Mouse (Mus musculus): Measurements from ENCODE around the gene Vpreb1. TPM values are rescaled to one million over a fixed set of nuclear protein-coding genes. Genes with fewer than 3 reads are reported as not detected.
A peak's percentile ranks its signal among the peaks of the same experiment; 100 is the strongest.

Gene Vpreb1
- total RNA-seq (2022) = 1 to 10 TPM in 1 of 4 experiments, not detected in 3; 1.9 TPM

DNA sequence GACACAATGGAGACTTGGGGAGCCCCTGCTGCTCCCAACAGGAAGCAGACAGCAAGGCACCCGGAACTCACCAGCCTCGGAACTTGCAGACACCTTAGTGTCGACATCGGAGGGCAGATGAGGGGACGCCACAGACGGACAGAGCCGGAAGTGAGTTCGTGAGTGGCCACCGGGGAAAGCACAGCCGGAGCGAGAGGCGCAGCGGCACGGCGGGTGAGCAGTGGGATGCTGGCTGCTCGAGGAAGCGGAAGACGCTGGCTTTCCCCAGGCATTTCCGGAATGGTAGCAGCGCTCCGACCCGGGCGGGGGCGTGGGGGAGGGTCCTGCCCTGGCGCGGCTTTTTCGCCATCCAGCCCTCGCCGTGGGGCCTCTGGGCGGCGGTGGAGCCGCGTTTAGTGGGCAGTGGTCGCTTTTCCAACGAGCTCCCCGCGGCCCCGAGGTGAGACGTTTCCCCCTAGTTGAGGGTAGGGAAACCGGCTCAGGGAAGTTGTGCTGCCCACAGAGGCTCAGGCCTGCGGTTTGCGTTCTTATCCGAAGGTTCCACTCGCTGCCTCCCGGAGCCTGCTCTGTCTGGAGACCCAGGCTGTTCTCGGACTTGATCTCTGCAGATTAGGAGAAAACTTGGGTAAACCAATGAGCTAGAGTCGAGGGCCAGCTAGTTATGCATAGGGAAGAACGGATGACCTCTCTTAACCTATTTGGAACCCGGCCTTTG is at the start of gene Vpreb1, which contains the start of gene Top3b:
Gene Vpreb1 (minus strand): TSS at position 227 of the 715 bp plus-strand sequence.
Gene Top3b (plus strand): TSS at position 120 of the 715 bp plus-strand sequence.
- peak; percentile 87 to 91 for DNase-seq (ENCODE audit: low spot score in 2 of 2)

DNA sequence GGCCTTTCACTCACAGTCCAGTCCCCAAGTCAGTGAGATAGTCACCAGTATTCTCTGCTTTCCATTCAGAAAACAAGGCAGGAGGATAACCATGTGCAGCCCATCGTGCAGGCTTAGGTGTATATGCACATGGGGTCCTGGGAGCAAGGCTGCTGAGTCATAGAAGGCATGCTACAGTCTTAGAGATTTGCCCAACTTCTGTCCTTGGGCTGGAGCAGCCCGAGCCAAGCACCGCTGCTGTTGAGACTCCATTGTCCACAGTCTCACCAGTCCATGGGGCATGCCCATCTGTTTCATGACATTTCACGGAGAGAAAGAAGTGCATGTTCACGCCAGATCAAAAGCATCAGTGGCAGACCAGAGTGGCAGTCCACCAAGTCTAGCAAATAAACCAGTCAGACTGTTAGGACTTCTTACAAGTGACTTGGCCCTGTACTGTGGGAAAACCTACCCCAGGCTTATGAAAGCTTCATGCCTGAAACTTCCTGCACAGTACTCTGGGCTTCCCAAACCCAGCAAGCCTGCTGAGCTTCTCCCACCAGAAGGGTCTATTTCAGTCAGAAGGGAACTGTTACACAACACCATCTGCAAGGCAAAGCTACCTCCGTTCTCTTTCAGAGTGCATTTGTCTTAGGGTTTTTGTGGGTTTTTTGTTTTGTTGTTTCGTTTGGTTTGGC is 47.9 kb upstream of the Vpreb1 start:
- peak in 1 of 2 experiments; percentile 58 for DNase-seq (ENCODE audit: low spot score in 2 of 2)

DNA sequence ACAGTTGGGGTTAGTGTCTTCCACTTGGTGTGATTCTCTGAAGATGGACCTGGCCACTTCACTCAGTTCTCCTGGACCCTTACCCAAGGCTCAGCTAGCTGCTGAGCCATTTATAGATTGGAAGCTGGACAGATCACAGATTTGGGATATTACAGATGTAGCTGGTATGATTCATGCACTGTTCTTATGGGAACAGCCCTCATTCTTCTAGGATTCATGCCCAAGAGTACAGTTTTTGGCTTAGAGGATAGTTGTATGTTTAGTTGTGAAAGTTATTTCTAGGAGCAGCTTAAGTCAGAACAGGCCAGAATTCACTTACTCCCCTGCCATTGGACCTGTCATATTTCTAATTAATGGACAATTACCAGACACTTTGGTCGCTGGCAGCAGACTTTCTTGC is 42.8 kb upstream of the Vpreb1 start:
- no peak for DNase-seq (ENCODE audit: low spot score in 2 of 2)

DNA sequence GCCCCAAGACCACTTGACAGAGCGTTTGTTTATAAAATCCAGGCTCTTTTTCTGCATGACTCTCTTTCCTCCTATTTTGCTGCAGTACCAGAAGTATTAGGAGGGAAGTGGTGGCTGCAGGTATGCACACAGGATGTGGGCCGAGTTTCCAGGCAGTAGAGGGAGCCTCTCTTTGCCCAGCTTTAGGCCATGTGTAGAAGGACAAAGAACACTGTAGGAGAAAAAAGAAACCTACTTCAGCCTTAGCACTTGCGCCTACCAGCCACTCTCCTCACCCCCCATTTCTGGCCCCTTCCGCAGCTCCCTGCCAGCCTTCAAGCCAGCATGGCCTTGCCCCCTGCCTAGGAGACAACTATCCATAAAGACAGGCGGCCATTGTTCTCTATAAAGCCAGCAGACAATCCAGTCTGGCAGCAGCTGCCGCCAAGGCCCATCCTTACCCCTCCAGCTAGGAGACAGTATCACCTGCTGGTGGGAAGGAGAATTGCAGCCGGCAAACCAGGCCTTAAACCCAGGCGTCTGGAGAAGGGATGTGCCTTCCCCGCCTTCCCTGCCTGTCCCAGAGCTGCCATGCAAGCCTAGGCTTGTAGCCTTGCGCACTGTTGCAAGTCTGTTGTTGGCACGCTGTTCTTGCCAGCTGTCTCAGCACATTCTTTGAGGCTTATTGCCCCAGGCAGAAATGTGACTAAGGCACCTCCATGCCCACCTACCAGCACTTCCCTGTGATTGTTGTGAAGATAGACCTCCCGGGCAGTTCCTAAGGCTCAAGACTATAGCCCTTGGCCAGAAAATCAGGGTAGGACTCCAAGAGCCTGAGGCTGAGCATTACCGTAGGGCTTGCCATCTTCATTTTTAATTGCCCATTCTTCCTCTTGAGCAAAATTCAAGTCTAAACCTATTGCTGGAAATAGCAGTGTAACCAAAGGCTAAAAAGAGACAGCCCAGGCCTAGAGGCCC is 41.3 kb upstream of the Vpreb1 start:
- peak; percentile 75 to 83 for DNase-seq (ENCODE audit: low spot score in 2 of 2)

DNA sequence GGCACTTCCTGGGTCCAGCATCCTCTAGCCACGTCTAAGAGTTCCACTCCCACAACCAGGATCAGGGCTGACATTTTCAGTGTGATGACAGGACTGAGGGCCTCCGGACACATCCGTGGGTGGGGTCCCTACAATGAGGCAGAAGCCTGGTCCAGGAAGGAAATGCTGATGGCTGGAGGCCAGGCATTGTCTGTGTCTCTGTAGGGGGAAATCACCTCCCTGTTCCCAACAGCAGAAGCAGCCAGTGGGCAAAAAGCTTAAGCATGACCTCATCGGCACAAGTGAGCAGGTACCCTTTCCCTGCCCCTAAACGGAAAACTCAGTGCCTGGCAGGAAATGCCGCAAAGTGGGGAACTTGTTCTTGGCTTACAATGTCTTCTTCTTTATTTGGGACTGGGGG is 37.2 kb upstream of the Vpreb1 start:
- no peak for DNase-seq (ENCODE audit: low spot score in 2 of 2)

DNA sequence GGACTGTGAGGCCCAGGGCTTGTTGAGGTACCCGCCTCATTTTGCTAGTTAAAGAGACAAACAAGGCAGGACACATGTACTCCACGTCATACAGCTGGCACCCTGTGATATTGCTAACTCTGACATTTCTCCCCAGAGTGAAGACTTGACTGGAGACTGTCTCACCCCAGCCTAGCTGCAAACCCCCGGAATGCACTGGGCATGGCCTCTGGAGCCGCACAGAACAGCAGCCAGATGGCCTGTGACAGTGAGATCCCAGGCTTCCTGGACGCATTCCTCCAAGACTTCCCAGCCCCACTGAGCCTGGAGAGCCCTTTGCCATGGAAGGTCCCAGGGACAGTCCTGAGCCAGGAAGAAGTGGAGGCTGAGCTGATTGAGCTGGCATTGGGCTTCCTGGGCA is 32.5 kb upstream of the Vpreb1 start:
- no peak for DNase-seq (ENCODE audit: low spot score in 2 of 2)

DNA sequence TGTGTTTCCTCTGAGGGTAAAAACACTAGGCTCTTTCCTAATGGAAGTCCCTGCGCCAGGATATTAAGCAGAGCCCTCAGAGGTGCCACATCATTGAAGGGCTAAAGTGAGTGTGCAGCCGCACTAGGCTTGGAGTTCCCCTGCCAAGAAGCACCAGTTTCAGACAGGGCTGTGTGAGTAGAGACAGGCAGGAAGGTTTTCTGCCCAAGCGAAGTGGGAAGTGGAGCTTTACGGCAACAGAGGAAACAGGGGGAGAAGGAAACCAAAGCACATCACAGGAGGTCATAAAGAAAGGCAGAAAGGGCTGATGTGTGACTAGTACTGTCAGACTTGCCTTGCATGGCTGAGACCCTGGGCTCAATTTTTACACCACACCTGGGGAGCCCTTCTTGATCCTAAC is 31.7 kb upstream of the Vpreb1 start:
- DNase-seq (ENCODE audit: low spot score in 2 of 2) = no peak

DNA sequence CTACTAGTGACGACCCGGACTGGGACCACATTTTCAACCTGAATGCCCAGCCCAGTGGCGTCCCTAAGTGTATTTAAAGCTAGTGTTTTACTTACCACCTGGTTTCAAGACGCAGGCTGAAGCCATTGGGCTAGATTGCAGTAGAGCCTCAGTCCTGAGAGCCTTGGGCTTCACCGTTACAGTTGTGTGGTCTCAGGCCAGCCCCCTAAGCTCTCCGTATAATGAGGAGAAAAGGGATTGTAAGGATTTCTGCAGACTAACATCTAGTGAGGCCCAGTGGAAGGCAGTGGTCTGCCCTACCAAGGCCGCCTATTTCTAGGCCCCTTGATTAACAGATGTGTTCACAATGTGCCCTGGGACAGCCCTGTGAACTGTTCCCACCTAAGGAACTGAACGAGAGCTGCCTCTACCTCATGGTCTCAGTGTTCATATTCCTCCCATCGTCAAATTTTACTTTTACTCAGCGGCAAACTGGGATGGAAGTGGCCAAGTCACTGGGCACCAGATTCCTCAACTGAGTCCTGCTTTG is 26.5 kb upstream of the Vpreb1 start:
- no peak for DNase-seq (ENCODE audit: low spot score in 2 of 2)

DNA sequence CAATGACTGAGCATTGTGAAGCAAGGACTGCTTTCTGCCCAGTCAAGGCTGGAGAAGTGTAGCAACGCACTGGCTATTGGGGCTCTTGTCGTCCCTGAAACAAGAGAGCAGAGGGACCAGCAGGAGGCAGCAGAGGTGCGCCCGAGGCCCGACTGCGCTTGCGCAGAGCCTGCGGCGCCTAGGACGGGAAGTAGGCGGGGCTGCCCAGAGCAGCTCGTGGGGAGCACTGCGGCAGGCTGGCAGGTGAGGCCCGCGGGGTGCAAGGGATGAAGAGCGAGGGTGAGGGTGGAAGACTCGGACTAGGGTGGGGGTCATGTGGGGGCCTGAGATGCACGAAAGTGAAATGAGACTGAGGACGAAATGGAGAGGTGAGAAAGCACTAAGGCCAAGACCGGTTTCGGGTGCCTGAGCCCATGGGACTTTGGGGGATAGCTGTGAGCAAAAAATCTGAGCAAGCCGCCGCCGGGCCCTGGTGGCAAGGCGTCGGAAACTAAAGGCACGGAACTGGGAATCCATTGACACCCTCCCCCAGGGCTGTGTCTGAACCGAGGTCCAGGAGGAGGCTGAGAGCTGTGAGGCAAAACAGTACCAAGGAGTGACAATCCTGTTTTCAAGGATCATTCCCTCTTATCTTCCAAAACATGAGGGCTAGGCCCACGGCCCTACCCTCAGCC is 25.9 kb upstream of the Vpreb1 start, which contains the start of gene Ppm1f:
Gene Ppm1f (plus strand): TSS at position 88 of the 674 bp plus-strand sequence.
- DNase-seq (ENCODE audit: low spot score in 2 of 2) = peak; percentile 91 to 97

DNA sequence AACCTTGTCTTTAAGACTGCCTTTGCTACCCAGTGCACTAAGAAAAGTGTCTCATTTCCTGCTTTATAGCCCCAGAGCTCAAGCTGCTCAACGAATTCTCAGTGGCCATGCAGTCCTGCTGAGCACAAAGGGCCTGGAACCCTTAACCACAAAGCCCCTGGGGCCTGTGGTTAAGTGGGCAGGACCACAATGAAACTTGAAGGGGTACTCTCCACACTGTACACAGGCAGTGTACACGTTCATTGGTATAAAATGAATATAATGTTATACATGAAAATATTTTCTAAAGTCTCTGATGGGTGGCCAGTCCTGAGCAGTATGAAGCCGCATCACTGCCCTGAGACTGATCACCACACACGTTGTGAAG is 25.4 kb upstream of the Vpreb1 start:
- no peak for DNase-seq (ENCODE audit: low spot score in 2 of 2)

DNA sequence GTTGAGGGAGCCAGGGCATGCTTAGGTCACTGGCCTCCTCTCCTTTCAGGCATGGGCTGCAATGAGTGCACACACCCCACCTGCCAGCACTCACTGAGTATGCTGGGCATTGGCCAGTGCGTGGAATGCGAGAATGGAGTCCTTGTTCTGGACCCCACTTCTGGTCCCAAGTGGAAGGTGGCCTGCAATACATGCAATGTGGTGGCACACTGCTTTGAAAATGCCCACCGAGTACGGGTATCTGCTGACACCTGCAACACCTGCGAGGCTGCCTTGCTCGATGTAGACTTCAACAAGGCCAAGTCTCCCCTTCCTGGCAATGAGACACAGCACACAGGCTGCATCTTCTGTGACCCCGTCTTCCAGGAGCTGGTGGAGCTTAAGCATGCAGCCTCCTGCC is 21.7 kb upstream of the Vpreb1 start:
- DNase-seq (ENCODE audit: low spot score in 2 of 2) = no peak

DNA sequence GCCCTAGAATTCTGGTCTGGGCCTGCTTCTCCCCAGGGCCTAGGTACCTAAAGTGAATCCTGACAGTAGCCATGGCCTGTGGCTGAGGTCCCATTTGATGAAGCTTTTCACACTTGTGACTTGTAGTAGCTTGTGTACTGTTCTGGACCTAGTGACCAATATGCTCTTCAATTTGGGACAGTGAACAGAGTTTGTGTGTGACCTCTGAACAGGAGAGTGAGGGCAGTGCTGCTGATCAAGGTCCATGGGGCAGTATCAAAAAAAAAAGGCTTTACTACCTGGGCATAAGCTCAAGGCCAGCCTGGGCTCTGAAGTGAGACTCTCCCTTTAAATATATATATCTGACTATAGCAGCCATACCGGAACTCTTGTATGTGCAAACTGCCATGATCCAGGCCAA is 17.7 kb upstream of the Vpreb1 start:
- no peak for DNase-seq (ENCODE audit: low spot score in 2 of 2)

DNA sequence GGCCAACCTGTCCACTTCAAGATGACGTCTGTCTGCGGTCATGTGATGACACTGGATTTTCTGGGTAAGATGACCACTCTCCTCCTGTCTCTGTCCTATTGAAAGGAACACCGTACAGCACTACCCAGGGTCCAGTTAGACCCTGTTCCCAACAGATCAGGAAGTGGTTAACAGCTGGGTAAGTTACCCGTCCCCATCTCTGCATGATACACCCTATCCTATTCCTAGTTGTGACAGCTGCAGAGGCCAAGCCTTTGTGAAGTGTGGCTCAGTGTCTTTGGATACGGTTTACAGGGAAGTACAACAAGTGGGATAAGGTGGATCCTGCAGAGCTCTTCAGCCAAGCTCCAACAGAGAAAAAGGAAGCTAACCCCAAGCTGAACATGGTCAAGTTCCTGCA is 8.4 kb upstream of the Vpreb1 start:
- DNase-seq (ENCODE audit: low spot score in 2 of 2) = no peak

DNA sequence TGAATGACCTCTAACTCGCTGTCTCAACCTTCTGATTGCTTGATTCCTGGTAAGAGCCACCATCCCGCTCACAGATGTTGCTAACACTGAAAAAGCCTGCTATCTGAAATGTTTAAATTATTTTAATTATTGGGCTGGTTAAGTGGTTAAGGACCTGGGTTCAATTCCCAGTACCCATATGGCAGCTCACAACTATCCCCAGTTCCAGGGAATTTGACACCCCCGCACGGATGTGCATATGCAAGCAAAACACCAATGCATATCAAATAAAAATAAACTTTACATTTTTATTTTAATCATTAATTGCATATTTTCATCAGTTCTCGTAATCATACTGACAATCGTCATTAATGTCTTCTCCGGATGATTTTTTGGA is 414 bp downstream of the Vpreb1 start:
- DNase-seq (ENCODE audit: low spot score in 2 of 2) = no peak

DNA sequence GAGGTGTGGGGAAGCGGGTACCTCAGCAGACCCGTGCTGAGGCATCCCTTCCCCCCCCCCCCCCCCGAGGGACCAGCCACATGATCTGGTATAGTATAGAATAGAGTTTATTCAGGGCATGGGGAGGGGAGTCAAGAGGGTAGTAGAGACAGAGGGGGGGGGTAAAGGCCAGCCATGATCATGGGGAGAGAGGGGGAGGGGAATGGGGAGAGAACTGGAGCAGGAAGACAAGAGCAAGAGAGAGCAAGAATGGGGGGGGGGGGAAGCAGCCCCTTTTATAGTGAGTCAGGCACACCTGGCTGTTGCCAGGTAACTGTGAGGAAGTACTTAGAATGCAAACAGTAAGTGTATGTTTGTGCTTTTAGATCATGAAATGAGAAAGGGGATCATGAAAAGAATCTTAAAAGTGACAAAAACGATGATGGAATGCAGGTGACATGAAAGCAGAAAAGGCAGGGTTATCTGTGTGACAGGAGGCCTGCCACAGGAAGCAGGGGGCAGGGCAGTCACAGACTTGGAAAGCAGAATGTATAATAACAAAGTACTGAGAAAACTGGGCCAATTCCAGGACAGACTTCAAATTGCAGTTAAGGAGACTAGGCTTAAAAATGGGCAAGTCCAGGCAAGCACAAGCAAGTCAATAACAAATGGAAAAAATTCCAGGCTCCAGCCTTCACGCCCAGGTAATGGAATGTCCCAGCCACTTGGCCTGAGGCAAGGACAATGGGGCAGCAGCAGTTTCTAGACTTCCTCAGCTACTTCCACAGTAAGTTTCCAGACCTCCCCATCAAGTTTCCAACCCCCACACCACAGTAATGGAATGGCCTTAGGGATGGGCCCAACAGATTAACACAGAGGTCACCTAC is 4.7 kb downstream of the Vpreb1 start:
- DNase-seq (ENCODE audit: low spot score in 2 of 2) = no peak

DNA sequence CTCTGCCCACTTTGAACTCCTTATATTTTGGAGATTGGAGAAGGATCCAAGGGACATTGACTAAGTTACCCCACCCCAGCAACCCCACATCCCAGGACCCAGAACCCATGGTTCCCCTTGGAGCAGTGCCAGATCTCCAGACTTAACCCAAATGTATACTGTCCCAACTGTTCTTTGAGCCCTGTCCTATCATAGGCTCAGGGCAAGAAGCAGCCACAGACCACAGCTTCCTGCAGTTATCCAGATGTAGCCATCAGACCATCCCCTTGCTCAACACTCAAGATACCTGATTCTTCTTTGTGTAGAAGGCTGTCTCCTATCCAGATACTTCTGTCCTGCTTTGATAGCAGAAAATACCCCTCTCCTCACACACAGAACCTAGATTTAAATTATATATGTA is 5.4 kb downstream of the Vpreb1 start:
- no peak for DNase-seq (ENCODE audit: low spot score in 2 of 2)

DNA sequence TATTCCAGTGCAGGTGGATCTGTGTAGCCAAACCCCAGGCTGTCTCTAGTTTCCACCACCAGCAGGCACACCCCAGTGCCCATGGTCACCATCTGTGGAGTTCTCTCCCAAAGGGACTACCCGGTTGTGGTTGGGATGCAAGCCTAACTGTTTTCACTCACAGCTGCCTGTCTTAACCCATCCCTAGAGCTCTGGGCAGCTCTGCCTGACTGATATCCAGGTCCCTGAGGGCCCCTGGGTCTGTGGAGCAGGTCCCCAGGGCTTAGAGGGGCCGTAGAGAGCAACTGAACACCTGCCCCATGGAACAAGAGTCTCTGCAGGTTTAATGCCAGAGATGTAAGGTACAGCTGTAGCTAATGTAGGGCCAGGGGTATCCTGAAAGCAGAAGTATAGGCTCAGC is 6.7 kb downstream of the Vpreb1 start, which contains the start of gene Igll1:
Gene Igll1 (minus strand): TSS at position 8 of the 400 bp plus-strand sequence.
- DNase-seq (ENCODE audit: low spot score in 2 of 2) = no peak

DNA sequence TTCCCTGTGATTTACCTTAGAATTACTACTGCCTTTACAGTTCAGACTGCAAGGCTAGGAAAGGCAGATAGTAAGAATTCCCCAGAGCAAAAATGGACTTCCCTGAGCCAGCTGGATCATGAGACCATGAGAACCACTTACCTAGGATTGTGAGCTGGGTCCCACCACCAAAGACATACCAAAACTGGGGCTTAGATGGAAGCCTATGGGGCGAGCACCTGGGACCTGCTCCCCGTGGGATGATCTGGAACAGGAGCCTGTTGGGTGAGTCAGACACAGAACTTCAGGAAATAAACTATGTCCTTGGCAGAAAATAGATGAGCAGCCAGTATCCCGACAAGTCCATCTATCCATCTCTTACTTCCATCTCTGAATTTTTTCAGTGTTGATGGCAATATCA is 8.4 kb downstream of the Vpreb1 start:
- DNase-seq (ENCODE audit: low spot score in 2 of 2) = no peak

DNA sequence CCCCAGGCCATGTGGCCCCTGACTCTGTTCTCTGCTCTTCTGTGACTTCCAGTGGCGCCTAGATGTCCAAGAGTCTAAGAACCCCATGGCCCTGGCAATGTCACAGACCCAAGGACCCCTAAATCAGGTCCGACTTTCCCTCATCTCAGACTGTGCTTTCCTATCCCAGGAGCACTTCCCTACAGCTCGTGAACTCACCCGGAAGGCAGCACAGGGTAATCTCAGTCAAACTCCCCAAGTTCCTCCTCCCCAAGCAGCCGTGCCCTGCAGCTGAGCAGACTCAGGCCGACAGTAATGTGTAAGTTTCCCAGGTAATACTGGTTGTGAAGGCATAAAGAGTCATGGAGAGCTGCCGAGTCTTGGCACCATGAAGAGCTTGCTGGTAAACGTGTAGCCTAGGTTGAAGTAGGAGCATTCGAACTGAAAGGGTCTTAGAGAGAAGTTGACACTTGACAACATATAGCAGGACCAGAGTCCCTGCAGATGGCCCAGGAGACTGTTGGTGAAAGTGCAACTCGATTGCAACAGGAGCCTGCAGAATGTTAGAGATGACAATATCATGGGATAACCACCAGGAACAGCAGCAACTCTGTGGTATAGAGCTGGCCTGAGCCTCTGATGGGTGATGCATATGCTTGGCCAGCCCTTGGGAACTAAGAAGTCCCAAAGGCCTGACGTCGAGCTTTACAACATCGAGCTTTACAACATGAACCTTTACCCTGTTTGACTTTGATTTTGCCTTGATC is 13.7 kb downstream of the Vpreb1 start:
- no peak for DNase-seq (ENCODE audit: low spot score in 2 of 2)

Measured in layer of hippocampus, adult 8-10 months (tissue).